Mouse (Mus musculus) erythroblast, embryonic 14.5 days (primary cell): ENCODE data around the gene Ifna2. TPM values are rescaled to one million over a fixed set of nuclear protein-coding genes. Genes with fewer than 3 reads are reported as not detected.

Experiments
- H3K27me3 ChIP-seq: 2 replicates; pipeline ENCODE4 v1.6.1; 2012; ENCODE audit warnings: inconsistent platforms; ENCODE audit not compliant: control insufficient read depth
- H3K36me3 ChIP-seq: 2 replicates; pipeline ENCODE4 v1.6.1; 2012; ENCODE audit warnings: mild to moderate bottlenecking, inconsistent platforms; ENCODE audit not compliant: control insufficient read depth
- H3K4me1 ChIP-seq: 2 replicates; pipeline ENCODE4 v1.6.1; 2012; ENCODE audit warnings: inconsistent platforms; ENCODE audit not compliant: control insufficient read depth
- H3K4me3 ChIP-seq: replicated peaks from 2 replicates; pipeline ENCODE3; 2012; ENCODE audit warnings: moderate library complexity, mild to moderate bottlenecking, inconsistent platforms
- H3K9me3 ChIP-seq: 2 replicates; pipeline ENCODE4 v1.6.1; 2012; ENCODE audit warnings: low read length, inconsistent platforms, mixed read lengths; ENCODE audit not compliant: control insufficient read depth
- GATA1 ChIP-seq: IDR thresholded peaks from 2 replicates; pipeline ENCODE4 v1.6.1; 2012; ENCODE audit warnings: low read length, inconsistent platforms, mixed read lengths
- TAL1 ChIP-seq: IDR thresholded peaks from 3 replicates; pipeline ENCODE4 v1.6.1; 2012; ENCODE audit warnings: low read length, inconsistent platforms, mixed read lengths
- polyA plus RNA-seq: library from polyadenylated mRNA; stranded (reverse); fragments of >175 nt; gene quantifications from 2 replicates; pipeline ENCODE4 v1.2.3, GENCODE M21; 2012

Ifna2 gene
- polyA plus RNA-seq, result not detected in 2 replicates

DNA sequence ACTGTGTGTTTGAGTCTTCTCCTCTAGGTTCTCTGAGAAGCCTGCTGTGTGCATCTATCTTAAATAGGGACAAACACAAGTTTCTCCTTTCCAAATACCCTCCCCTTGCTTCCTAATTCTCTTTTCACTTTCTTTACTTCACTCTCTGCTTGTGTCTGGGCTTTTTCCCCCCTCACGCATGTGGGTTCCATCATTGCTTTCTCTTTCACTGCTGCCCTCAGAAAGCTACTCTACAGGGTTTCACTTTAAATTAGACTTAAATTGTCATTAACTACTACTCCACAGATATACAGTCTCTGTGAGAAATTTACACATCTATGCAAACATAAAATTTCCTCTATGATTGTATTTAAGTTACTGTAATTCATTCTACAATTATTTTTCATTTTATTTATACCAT is at the start of gene Ifna2:
TSS of gene Ifna2 (minus strand) at position 101 of the 400 bp plus-strand sequence.
- TF ChIP-seq TAL1, result no peak
- TF ChIP-seq GATA1, result no peak
- H3K27me3 ChIP-seq, result no peaks in the 10 kb centered on the region

DNA sequence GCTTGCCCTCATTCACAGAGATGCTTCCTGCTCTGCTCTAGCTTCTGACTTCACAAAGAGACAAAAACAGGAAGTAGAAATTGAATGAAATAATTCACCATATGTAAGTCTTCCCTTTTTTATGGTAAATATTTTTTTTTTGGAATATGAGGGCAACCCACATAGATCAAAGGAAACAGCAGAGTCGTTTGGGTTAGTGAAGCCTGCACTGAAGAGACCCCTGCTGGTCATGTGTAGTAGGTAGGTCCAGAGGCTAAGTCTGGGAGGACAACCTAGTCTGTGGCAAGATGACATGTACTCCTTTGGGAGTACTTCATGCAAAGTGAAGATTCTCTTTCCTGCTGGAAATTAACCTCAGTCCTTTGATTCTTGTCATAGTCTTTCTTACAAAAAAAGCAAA is 43.6 kb upstream of the Ifna2 start:
- no peaks in the 10 kb centered on the region for H3K36me3 ChIP-seq
- H3K27me3 ChIP-seq, result no peaks in the 10 kb centered on the region
- TF ChIP-seq GATA1, result no peak
- no peak for TF ChIP-seq TAL1
- no peak overlapping the region for H3K4me3 ChIP-seq
- H3K4me1 ChIP-seq, result peaks cover 2% of the 10 kb centered on the region; the same call in 1 of the 2 replicates
- no peaks in the 10 kb centered on the region for H3K9me3 ChIP-seq

More for the DNA sequence above, at the start of gene Ifna2:
- H3K9me3 ChIP-seq, result no peaks in the 10 kb centered on the region
- no peaks in the 10 kb centered on the region for H3K36me3 ChIP-seq
- no peak within 1 kb of the TSS for H3K4me3 ChIP-seq
- no peaks in the 10 kb centered on the region for H3K4me1 ChIP-seq

DNA sequence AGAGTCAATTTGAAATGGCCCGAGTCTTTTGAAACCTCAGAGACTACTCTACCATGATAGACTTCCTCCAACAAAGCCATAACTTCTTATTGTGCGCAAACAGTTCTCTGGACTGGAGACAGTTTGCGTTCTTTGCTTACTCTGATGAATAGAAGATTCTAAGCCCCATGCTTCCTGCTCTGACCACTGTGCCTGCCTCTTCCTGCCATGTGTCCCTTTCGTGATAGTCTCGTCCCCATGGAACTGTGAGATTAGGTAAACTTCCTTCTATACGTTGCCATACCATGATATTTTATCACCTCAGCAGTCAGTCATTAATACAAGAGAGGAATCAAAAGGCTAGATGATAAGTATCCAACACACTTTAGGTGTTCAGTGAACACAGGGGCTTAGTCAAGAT is 43.0 kb upstream of the Ifna2 start:
- no peaks in the 10 kb centered on the region for H3K27me3 ChIP-seq
- no peak overlapping the region for H3K4me3 ChIP-seq
- no peaks in the 10 kb centered on the region for H3K36me3 ChIP-seq
- TF ChIP-seq GATA1 (no peak), TAL1 (no peak)
- H3K4me1 ChIP-seq, result peaks cover 7% of the 10 kb centered on the region
- no peaks in the 10 kb centered on the region for H3K9me3 ChIP-seq

- H3K36me3 ChIP-seq, result peaks cover 16% of the 10 kb centered on the region
- no peak for TF ChIP-seq TAL1
- no peak for TF ChIP-seq GATA1
Measured at GRCm38 (mm10) chr4:88723497-88724090, 39.9 kb upstream of the Ifna2 start.

GRCm38 (mm10) chr4:88721791-88722721 is 38.3 kb upstream of the Ifna2 start, which contains the start of the genes Gm26566 and Klhl9:
Gm26566 (plus strand) TSS chr4:88721805.
Klhl9 (minus strand) TSS chr4:88722465.
- H3K9me3 ChIP-seq, result no peaks in the 10 kb centered on the region
- H3K4me1 ChIP-seq, result peaks cover 36% of the 10 kb centered on the region
- H3K4me3 ChIP-seq, result peak within 1 kb of the TSS; percentile 88
- H3K27me3 ChIP-seq, result no peaks in the 10 kb centered on the region
- H3K36me3 ChIP-seq, result peaks cover 25% of the 10 kb centered on the region
- TF ChIP-seq GATA1 (no peak), TAL1 (no peak)

More at GRCm38 (mm10) chr4:88723497-88724090, 39.9 kb upstream of the Ifna2 start:
- H3K4me3 ChIP-seq, result no peak overlapping the region
- H3K9me3 ChIP-seq, result no peaks in the 10 kb centered on the region
- peaks cover 31% of the 10 kb centered on the region for H3K4me1 ChIP-seq
- no peaks in the 10 kb centered on the region for H3K27me3 ChIP-seq

DNA sequence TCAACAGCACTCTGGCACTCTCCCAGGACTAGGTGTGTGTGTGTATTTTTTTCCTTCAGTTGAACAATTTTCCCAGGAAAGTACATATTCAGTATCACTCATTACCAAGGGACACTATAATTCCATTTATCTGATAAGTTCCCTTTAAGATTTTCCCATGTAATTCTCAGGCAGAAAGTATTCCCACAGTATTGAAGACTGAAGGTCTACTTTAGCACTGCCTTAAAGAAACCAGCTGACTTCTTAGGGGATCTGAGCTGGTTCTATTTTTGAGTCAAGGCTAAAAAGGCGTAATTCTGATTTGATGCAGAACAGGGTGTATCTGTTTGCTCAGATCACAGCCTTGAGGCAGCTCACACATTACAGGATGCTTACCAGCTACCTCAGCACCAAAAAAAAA is 35.0 kb upstream of the Ifna2 start:
- peaks cover 41% of the 10 kb centered on the region for H3K36me3 ChIP-seq
- H3K4me3 ChIP-seq, result peak overlapping the region; percentile 12
- TF ChIP-seq TAL1, result no peak
- TF ChIP-seq GATA1, result no peak

GRCm38 (mm10) chr4:88715059-88715458 is 31.3 kb upstream of the Ifna2 start:
- Histone ChIP-seq H3K4me1 (peaks cover 12% of the 10 kb centered on the region), H3K36me3 (peaks cover 32% of the 10 kb centered on the region), H3K9me3 (no peaks in the 10 kb centered on the region), H3K27me3 (no peaks in the 10 kb centered on the region), H3K4me3 (no peak overlapping the region)
- TF ChIP-seq TAL1, result no peak
- TF ChIP-seq GATA1, result no peak

More for the DNA sequence above, 35.0 kb upstream of the Ifna2 start:
- Histone ChIP-seq H3K4me1 (peaks cover 36% of the 10 kb centered on the region), H3K27me3 (no peaks in the 10 kb centered on the region), H3K9me3 (no peaks in the 10 kb centered on the region)

- no peaks in the 10 kb centered on the region for H3K9me3 ChIP-seq
- H3K4me3 ChIP-seq, result no peak overlapping the region
- H3K27me3 ChIP-seq, result no peaks in the 10 kb centered on the region
- peaks cover 8% of the 10 kb centered on the region for H3K4me1 ChIP-seq
- H3K36me3 ChIP-seq, result peaks cover 30% of the 10 kb centered on the region
- TF ChIP-seq GATA1, result no peak
- no peak for TF ChIP-seq TAL1
Measured at GRCm38 (mm10) chr4:88714281-88714680, 30.6 kb upstream of the Ifna2 start.
